Mouse (Mus musculus) stomach, postnatal 0 days (tissue): ENCODE data around the gene Zfp365.

ENCODE experiments used
- CTCF ChIP-seq: IDR thresholded peaks from 2 replicates; pipeline ENCODE4 v1.5.1; 2016; ENCODE audit warnings: antibody characterized with exemption, low read depth, mild to moderate bottlenecking, moderate library complexity
- EP300 ChIP-seq: optimal IDR thresholded peaks from 2 replicates; pipeline ENCODE3; 2016; ENCODE audit warnings: antibody characterized with exemption

DNA sequence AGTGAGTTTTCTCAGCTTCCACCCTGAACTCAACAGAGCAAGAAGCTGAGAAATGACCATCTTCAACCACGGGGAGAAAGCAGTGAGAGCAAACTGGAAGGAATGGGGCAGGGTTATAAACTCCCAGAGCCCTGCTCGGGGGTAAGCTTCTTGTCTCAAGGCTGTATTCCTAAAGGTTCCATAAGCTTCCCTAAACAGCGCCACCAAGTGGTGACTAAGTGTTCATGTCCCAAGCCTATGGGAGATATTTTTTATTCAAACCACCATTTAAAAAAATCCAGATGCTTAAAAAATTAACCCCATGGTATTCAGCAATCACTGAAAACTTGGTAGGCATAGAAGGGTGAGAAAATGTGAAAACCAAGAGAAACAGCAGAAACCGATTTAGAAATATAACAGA is 18.9 kb upstream of the Zfp365 start:
- no peak; the same call in 1 of the 2 replicates for TF ChIP-seq CTCF
- TF ChIP-seq EP300, result no peak
